Mouse (Mus musculus) macrophage (primary cell): ENCODE data around the gene Prrx2. TPM values are rescaled to one million over a fixed set of nuclear protein-coding genes. Genes with fewer than 3 reads are reported as not detected.

Source experiments
- H3K27ac ChIP-seq: fragments of 350-480 bp; formaldehyde crosslinking; 2 replicates; pipeline ENCODE4 v1.9.0; 2021
- H3K36me3 ChIP-seq: fragments of 350-480 bp; formaldehyde crosslinking; 2 replicates; pipeline ENCODE4 v1.9.0; 2021; ENCODE audit errors: inconsistent target
- H3K4me3 ChIP-seq: fragments of 350-480 bp; formaldehyde crosslinking; 2 replicates; pipeline ENCODE4 v1.9.0; 2021; ENCODE audit errors: inconsistent target
- H3K79me2 ChIP-seq: fragments of 350-480 bp; formaldehyde crosslinking; 2 replicates; pipeline ENCODE4 v1.9.0; 2021; ENCODE audit errors: inconsistent target
- WGBS: methylation state at CpG from one replicate; pipeline ENCODE4 v1.1.7; 2026; ENCODE audit warnings: inconsistent platforms; ENCODE audit not compliant: missing documents; 5-methylcytosine and 5-hydroxymethylcytosine counted together
- polyA plus RNA-seq: library from polyadenylated mRNA; stranded (reverse); fragments of 250-400 nt; gene quantifications from 3 replicates; pipeline ENCODE4 v1.2.4, GENCODE M21; 2018; ENCODE audit warnings: inconsistent platforms

The Prrx2 gene
- polyA plus RNA-seq, 1 experiment from 2014 or later: not detected

DNA sequence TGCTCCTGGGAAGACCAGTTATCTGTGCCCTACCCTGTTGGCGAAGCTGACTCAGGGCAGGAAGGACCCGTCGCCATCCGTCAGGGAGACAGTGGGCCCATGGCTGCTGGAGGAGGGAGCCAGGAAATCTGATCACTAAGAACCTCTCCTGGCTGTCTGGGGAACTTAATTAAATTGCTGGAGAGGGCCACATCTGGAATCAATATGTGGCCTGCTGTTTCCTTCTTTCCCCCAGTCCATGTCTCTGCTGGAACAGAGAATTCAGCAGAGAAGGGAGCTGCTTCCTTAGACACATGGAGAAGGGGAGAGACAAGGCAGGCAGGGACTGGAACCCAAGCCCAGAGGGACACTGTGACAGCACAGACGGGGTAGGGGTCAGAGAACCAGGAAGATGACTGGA lies 1.1 kb upstream of the Prrx2 start:
- H3K36me3 ChIP-seq: no peaks in the 10 kb centered on the region
- no peaks in the 10 kb centered on the region for H3K79me2 ChIP-seq
- no peak overlapping the region for H3K27ac ChIP-seq
- 79% methylated on average over 5 of the region's 5 CpGs for WGBS
- H3K4me3 ChIP-seq: no peak overlapping the region

DNA sequence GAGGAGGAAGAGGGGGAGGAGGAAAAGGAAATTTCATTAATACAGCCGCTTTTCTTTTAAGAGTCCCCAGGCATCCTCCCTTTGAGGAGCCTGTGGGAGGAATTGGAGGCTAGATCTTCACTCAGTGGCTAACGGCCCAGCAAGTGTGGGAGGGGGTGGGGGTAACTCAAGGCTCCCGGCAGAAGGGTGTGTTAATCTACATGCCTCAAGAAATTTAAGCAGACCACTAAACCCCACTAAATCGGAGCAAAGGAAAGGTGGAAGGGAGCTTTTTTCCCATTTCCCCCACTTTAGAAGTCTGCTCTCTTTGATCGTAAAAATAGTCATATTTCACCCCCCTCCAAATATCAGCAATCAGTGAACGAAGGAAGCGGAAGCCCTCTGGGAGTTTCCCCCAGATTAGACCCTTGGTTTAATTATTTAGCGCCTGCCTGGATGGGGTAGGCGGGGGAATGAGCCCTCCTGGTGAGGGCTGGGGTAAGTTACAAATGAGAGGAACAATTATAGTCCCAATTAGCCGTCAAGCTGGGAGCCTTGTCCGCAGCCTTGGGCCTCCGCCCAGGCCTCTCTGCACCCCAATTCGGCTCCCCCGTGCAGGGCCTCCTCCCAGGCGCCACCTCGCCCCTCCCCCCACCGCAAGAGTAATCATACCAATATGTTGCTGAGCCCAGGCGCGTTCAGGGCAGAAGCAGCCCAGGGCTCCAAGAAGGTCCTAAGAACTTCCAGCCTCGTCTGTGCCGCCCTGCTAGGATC lies 1.6 kb downstream of the Prrx2 start:
- WGBS: 43% methylated on average over 21 of the region's 21 CpGs
- Histone ChIP-seq H3K79me2 (no peaks in the 10 kb centered on the region), H3K4me3 (no peak overlapping the region), H3K36me3 (no peaks in the 10 kb centered on the region), H3K27ac (no peak overlapping the region)

DNA sequence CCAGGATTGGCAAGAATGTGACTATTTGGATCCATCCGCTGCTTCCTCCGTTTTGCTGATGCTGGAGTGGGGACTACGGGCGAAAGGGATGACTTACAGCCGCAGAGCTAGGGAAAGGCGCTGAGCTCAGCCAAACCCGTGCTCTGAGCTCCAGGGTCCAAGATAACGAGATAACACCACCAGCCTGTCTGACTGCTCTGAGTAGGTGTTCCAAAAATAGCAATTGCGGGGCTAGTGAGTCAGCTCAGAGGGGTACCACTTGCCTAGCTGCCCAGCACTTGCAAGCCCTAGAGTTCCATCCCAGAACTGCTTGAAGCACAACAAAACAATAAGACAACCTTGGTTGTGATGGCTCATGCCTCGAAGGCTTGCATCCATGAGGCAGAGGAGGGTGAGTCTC lies 7.8 kb downstream of the Prrx2 start:
- Histone ChIP-seq H3K4me3 (no peak overlapping the region), H3K36me3 (no peaks in the 10 kb centered on the region), H3K79me2 (no peaks in the 10 kb centered on the region), H3K27ac (no peak overlapping the region)
- WGBS: 54% methylated on average over 10 of the region's 10 CpGs

DNA sequence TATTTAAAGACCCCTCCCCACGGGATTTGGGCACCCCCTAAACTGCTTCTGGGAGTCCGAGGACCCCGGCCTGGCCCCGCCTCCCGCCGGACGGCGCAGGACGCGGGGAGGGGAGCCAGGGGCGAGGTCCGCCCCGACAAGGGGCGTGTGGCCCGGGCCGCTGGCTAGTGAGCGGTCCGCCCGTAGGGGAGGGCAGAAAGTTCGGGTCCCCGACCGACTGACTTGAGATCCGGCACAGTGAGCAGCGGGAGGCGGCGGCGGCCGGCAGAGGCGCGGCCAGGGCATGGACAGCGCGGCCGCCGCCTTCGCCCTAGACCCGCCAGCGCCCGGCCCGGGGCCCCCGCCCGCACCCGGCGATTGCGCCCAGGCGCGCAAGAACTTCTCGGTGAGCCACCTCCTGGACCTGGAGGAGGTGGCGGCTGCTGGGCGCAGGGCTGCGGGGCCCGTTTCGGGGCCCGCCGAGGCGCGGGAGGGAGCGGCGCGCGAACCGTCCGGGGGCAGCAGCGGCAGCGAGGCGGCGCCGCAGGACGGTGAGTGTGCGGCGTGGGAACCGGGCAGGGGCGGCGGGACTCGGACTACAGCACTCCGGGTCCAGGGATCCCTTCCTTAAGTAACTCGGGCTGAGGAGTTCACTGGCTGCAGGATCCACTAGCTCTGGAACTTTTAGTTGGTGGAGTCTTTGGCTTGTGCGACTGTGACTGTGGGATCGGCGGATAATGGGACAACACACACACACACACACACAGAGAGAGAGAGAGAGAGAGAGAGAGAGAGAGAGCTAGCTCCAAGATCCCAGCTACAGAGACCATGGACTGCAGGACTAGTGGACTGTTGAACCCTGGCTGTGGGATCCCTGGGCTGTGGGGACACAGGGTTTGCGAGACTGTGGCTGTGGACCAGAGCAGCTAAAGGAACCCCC lies 10.6 kb downstream of the Prrx2 start:
- no peak overlapping the region for H3K4me3 ChIP-seq
- 3% methylated on average over 78 of the region's 80 CpGs for WGBS
- no peaks in the 10 kb centered on the region for H3K79me2 ChIP-seq
- H3K27ac ChIP-seq: no peak overlapping the region
- H3K36me3 ChIP-seq: no peaks in the 10 kb centered on the region

DNA sequence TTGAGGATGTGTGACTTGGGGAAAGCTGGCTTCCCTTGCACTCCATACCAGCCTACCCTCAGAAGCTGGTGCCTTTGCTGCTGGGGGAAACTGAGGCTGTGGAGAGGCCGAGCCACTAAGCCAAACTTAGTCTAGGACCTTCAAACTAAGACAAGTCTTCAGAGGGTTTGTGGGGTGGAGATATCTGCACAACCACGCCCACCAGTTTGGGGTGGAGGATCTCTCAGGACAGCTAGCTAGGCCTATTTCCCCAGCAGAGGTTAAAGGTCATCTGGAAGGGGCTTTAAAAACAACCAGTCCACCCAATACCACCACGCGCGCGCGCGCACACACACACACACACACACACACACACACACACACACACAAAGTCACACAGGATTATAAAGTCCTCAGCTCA lies 11.5 kb downstream of the Prrx2 start:
- Histone ChIP-seq H3K27ac (no peak overlapping the region), H3K79me2 (no peaks in the 10 kb centered on the region), H3K36me3 (no peaks in the 10 kb centered on the region), H3K4me3 (no peak overlapping the region)
- 93% methylated on average over 2 of the region's 8 CpGs for WGBS

DNA sequence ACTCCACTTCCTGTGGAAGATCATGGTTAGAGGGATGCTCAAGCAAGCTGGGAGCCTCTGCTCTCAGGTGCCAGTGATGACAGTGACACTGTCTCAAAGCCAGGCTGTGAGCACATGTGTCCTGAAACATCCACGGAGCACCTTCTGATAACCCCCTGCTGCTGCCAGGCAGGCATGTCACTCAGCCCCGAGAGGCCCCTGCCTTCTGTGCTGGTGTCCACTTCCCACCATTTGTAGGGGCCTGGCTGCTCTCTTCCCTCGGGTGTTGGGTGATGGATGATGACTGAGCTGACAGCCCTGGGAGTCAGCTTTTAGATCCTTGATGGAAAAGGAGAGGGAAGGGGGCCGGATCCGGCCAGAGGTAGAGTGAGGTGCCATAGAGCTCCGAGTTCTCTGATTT lies 12.0 kb downstream of the Prrx2 start:
- 45% methylated on average over 4 of the region's 6 CpGs for WGBS

DNA sequence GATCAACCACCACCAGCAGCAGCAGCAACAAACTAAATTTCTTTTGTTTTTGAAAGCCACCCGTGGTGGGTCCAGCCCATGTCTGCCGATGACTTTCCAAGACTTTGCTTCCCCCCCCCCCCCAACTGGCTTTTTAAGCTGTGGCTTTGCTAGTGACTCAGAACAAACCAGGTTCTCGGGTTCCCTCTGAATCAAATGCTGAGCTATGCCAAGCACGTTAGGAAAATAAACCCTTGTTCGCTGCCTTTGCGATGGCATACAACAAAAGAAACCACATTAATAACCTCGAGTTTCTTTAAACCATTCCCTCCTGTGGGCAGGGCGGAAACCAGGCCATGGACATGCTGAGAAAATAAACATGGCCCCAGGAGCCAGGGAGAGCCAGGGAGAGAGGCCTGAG lies 13.4 kb downstream of the Prrx2 start:
- 68% methylated on average over 8 of the region's 8 CpGs for WGBS
- H3K27ac ChIP-seq: no peak overlapping the region
- no peaks in the 10 kb centered on the region for H3K79me2 ChIP-seq
- no peak overlapping the region for H3K4me3 ChIP-seq
- H3K36me3 ChIP-seq: no peaks in the 10 kb centered on the region

More for the DNA sequence above, 12.0 kb downstream of the Prrx2 start:
- H3K36me3 ChIP-seq: no peaks in the 10 kb centered on the region
- no peak overlapping the region for H3K27ac ChIP-seq
- H3K79me2 ChIP-seq: no peaks in the 10 kb centered on the region
- no peak overlapping the region for H3K4me3 ChIP-seq

DNA sequence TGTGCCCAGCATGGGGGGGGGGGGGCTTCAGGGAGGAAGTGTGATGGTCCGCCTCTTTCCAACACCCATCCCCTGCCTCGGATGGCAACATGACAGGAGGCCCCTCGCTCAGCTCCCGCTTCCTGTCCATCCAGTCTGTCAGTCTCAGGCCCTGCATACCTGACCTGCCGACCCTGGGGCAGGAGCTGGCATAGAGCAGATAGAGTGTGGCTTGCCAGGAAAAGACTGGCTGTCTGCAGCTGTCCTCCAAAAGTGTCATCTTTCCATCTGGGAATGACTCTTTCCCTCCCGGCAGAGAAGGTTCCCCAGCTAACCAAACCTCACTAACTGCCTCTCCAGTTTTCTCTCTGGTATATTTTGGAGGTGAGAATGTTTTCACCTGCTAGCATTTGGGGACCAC lies 15.8 kb downstream of the Prrx2 start:
- WGBS: 50% methylated on average over 6 of the region's 6 CpGs
- H3K36me3 ChIP-seq: no peaks in the 10 kb centered on the region
- no peak overlapping the region for H3K27ac ChIP-seq
- no peaks in the 10 kb centered on the region for H3K79me2 ChIP-seq
- H3K4me3 ChIP-seq: no peak overlapping the region

DNA sequence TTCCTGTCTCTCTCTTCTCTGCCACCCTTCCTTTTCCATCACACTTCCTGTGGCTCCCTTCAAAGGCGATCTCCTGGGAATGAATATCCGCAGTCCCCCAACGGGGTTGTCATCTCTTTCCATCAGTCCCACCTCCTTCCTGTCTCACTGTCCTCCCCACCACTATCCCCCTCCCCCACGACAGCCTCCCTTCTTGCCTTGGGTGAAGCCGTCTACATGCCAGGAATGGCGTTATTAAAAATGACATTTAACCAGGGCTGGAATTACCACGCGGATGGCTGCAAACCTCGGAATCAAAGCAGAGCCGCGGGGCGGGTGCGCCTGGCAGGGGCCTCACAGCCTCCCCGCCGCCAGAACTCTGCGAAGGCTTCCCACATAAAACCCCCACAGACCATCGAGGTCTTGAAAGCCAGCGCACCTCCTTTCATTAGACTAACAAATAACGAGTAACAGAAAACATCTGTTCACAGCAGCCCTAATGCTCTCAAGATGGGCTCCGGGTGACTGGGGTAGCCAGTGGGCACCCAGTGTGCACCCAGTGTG lies 18.1 kb downstream of the Prrx2 start:
- Histone ChIP-seq H3K4me3 (no peak overlapping the region), H3K79me2 (no peaks in the 10 kb centered on the region), H3K36me3 (no peaks in the 10 kb centered on the region), H3K27ac (no peak overlapping the region)
- WGBS: 70% methylated on average over 19 of the region's 20 CpGs

DNA sequence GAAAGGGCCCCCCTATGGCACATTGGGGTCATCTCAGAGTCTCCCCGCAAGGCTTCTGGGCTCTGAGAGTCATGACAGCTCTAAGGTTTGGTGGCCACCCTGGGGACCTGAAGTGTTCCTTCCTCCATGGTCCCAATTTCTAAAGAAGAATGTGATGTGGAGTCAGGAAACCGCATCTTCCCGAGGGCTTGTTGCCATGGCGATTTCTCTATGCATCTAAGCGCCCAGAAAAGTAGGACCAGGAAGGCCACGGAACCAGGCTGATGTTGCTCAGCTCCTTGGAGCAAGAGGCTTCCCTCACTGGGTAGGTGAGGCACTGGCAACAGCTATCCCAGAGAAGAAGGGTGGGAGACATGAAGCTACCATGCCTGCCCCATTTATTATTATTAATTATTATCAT lies 22.3 kb downstream of the Prrx2 start:
- WGBS: 87% methylated on average over 6 of the region's 6 CpGs
- no peaks in the 10 kb centered on the region for H3K79me2 ChIP-seq
- no peak overlapping the region for H3K27ac ChIP-seq
- no peaks in the 10 kb centered on the region for H3K36me3 ChIP-seq
- no peak overlapping the region for H3K4me3 ChIP-seq

DNA sequence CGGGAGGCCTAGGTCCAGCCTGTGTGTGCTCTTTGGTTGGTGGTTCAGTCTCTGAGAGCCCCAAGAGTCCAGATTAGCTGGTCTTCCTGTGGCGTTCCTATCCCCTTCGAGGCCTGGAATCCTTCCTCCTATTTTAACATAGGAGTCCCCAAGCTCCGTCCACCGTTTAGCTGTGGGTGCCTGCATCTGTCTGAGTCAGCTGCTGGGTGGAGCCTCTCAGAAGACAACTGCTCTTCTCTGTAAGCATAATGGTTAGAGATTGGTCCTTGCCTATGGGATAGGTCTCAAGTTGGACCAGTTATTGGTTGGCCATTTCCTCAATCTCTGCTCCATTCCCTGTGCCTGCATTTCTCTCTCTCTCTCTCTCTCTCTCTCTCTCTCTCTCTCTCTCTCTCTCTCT lies 25.0 kb downstream of the Prrx2 start:
- no peak overlapping the region for H3K4me3 ChIP-seq
- no peaks in the 10 kb centered on the region for H3K79me2 ChIP-seq
- no peaks in the 10 kb centered on the region for H3K36me3 ChIP-seq
- WGBS: 78% methylated on average over 5 of the region's 5 CpGs
- H3K27ac ChIP-seq: no peak overlapping the region

DNA sequence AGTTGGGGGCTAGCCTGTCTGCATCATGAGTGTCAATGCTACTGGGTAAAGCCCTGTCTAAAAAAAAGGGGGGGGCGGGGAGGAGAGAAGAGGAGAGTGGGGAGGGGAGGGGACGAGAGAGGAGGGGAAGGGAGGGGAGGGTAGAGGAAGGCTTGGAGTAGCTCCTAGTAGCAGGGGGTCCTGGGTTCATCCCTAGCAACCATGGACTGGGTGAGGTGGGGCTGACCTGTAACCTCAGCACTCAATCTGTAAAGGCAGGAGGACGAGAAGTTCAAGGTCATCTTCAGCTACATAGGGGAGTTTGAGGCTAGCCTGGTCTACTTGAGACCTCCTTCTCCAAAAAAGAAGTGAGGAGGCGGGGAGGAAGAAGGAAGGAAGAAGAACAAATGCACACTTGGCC lies 27.3 kb downstream of the Prrx2 start:
- Histone ChIP-seq H3K4me3 (no peak overlapping the region), H3K27ac (no peak overlapping the region), H3K79me2 (no peaks in the 10 kb centered on the region), H3K36me3 (no peaks in the 10 kb centered on the region)
- WGBS: 76% methylated on average over 3 of the region's 4 CpGs

DNA sequence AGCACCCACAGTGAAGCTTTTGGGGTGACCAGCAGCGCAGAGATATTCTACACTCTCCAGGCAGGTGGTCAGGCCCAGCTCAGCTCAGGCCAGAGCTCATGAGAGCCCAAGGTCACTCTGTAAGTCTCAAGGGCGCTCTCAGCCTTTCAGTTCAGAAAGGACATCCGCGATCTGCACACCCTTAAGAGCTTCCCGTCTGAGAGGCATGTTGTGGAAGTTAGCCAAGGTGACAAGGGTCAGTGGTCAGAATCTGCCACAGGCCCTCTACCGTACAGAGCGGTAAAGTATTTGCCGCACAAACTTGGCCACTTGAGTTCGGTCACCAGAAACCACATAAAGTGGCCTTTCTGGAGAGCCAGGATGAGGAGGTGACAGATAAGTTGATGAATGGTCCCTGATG lies 28.8 kb downstream of the Prrx2 start:
- 73% methylated on average over 9 of the region's 9 CpGs for WGBS

DNA sequence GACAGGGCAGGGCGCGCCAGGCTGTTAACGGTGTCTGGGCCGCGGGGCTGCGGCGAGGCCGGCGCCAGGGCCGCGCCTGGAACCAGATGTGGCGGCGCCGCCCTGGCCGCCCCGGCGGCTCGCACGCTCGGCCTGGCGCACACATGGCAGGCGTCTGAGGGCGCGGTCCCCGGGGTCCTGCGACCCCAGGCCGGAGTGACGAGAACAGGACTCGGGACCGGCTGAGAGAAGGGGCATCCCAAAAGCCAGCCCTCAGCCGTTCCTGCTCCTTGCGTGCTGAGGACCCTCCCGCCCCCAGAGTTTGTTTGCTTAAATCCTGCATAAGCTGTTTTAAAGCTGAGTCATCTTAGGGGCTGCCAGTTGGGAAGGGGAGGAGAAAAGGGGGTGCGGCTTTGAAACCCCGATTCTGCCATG lies 30.2 kb downstream of the Prrx2 start:
- Histone ChIP-seq H3K27ac (no peak overlapping the region), H3K36me3 (no peaks in the 10 kb centered on the region), H3K79me2 (no peaks in the 10 kb centered on the region), H3K4me3 (no peak overlapping the region)
- WGBS: 2% methylated on average over 28 of the region's 35 CpGs

More for the DNA sequence above, 28.8 kb downstream of the Prrx2 start:
- Histone ChIP-seq H3K79me2 (no peaks in the 10 kb centered on the region), H3K36me3 (no peaks in the 10 kb centered on the region), H3K4me3 (no peak overlapping the region), H3K27ac (no peak overlapping the region)

DNA sequence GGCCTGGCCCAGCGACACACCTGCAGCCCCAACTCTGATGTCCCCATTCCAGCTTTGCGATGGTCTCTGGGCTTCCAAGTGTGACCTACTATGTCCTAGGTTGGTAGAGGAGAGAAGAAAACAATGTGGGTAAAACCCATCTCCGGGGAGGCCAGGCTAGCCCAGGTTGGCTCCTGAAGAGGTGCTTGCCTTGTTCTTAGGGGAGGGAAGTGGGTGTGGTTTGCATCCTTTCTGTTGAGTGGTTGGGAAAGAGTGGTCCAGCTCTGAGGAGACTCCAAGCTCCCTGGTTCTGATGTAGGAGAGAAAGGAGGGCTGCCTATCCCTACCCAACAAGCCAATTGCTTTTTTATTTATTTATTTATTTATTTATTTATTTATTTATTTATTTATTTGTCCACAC lies 30.7 kb downstream of the Prrx2 start:
- 73% methylated on average over 3 of the region's 3 CpGs for WGBS
- no peaks in the 10 kb centered on the region for H3K36me3 ChIP-seq
- no peaks in the 10 kb centered on the region for H3K79me2 ChIP-seq
- H3K27ac ChIP-seq: no peak overlapping the region
- H3K4me3 ChIP-seq: no peak overlapping the region
